Mouse (Mus musculus): ENCODE measurements around the gene Hist1h2bm. TPM values are rescaled to one million over a fixed set of nuclear protein-coding genes. Genes with fewer than 3 reads are reported as not detected.
"Not testable (repeated sequence)": the region's sequence is repeated elsewhere in the genome, so short reads cannot be mapped to it uniquely, and the experiment has no call there.

The Hist1h2bm gene
- polyA plus RNA-seq, 1 experiment = not detected

GRCm38 (mm10) chr13:21718381-21719080 lies 3.3 kb upstream of the Hist1h2bm start:
- no peak overlapping the region for H3K27ac ChIP-seq (replicated peaks; ENCODE audit: low read depth, low read length)

DNA sequence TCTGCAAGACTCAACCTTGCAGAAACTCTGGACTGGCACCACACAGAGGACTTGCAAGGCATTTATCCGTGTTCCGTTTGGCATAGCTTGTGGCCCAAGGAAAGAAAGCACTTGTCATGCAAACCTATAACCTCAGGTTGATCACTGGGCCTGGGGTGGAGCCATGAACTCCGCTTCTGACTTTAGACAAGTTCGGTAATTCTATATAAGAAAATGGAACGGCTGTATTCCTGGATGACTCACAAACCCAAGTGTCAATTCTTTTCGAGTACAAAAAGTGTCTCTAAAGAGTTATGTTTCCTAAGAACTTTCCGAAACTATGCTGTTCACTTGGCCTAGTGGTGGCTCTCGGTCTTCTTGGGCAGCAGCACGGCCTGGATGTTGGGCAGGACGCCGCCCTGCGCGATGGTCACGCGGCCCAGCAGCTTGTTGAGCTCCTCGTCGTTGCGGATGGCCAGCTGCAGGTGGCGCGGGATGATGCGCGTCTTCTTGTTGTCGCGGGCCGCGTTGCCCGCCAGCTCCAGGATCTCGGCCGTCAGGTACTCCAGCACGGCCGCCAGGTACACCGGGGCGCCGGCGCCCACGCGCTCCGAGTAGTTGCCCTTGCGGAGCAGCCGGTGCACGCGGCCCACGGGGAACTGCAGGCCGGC lies 612 bp upstream of the Hist1h2bm start:
- not testable (repeated sequence) for H3K4me1 ChIP-seq (ENCODE audit: control insufficient read depth, insufficient read depth, insufficient read length, low read length); H3K27ac ChIP-seq (replicated peaks; ENCODE audit: low read depth, low read length)
- H3K4me3 ChIP-seq (ENCODE audit: insufficient read depth, low read depth, low read length) = peak overlapping the region; percentile 53

More at GRCm38 (mm10) chr13:21718381-21719080, 3.3 kb upstream of the Hist1h2bm start:
- Histone ChIP-seq H3K4me1 (ENCODE audit: control insufficient read depth, insufficient read depth, insufficient read length, low read length) (peaks cover 7% of the 10 kb centered on the region; the same call in 1 of the 2 replicates), H3K4me3 (ENCODE audit: insufficient read depth, low read depth, low read length) (no peak overlapping the region)

DNA sequence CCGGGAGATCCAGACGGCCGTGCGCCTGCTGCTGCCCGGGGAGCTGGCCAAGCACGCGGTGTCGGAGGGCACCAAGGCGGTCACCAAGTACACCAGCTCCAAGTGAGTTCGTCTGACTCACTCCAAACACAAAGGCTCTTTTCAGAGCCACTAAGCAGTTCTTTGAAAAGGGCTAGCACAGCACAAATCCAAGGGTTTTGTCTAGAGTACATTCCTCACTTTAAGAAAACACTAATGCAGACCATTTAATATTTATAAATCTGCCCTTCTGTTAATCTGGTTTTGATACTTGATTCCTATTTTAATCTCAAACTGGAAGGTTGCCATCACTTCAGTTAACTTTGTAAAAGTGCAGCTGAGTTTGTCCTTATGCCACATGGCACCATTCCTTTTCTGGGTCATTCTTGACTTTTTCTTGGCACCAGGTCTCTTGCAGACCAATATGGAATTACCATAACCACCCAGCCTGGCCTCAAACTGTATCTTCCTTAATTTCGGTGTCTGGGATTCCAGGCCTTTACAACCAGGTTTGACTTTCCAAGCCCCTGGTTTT lies 605 bp downstream of the Hist1h2bm start:
- peak overlapping the region; percentile 55 for H3K4me3 ChIP-seq (ENCODE audit: insufficient read depth, low read depth, low read length)
- no peaks in the 10 kb centered on the region for H3K4me1 ChIP-seq (ENCODE audit: control insufficient read depth, insufficient read depth, insufficient read length, low read length)
- H3K27ac ChIP-seq (replicated peaks; ENCODE audit: low read depth, low read length) = no peak overlapping the region

GRCm38 (mm10) chr13:21722993-21723836 lies 1.4 kb downstream of the Hist1h2bm start:
- no peak overlapping the region for H3K4me3 ChIP-seq (ENCODE audit: insufficient read depth, low read depth, low read length)
- H3K4me1 ChIP-seq (ENCODE audit: control insufficient read depth, insufficient read depth, insufficient read length, low read length) = no peaks in the 10 kb centered on the region
- no peak overlapping the region for H3K27ac ChIP-seq (replicated peaks; ENCODE audit: low read depth, low read length)

DNA sequence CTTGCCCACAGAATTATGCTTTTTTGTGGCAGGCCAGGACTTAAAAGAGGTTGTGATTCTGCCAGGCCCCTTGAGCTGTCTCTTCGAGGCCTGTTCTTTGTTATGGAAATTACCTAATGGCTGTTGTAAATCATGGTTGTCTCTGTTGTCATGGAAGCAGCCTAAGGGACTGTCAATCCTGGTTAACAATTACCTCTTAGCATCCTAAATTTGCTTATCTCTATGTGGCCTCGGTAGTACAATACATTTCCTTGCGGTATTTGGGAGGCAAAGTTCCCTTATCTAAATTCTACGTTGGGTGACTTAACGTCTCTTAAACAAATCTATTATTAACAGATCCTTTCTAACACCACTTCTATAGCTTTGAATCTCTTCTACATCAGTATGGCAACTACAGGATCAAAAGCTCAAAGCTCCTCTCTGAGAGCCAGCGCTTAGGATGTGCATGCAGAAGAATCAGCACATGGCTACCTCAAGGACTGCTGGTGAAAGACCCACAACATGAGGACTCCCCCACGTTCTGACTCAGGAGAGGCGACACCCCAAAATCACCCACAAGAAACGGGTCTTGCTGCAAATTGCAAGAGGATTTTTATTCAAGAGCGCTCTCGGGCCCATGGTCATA lies 6.2 kb downstream of the Hist1h2bm start:
- no peak overlapping the region for H3K27ac ChIP-seq (replicated peaks; ENCODE audit: low read depth, low read length)
- no peak overlapping the region for H3K4me3 ChIP-seq (ENCODE audit: insufficient read depth, low read depth, low read length)
- no peaks in the 10 kb centered on the region for H3K4me1 ChIP-seq (ENCODE audit: control insufficient read depth, insufficient read depth, insufficient read length, low read length)

- H3K4me1 ChIP-seq (ENCODE audit: control insufficient read depth, insufficient read depth, insufficient read length, low read length) = no peaks in the 10 kb centered on the region
- H3K4me3 ChIP-seq (ENCODE audit: insufficient read depth, low read depth, low read length) = no peak overlapping the region
- H3K27ac ChIP-seq (replicated peaks; ENCODE audit: low read depth, low read length) = no peak overlapping the region
These were observed 7.7 kb downstream of the Hist1h2bm start for GRCm38 (mm10) chr13:21729544-21729943.

- Histone ChIP-seq H3K27ac (replicated peaks; ENCODE audit: low read depth, low read length) (no peak overlapping the region), H3K4me1 (ENCODE audit: control insufficient read depth, insufficient read depth, insufficient read length, low read length) (no peaks in the 10 kb centered on the region)
These were observed 11.6 kb downstream of the Hist1h2bm start for GRCm38 (mm10) chr13:21733466-21733865.

GRCm38 (mm10) chr13:21734010-21734905 lies 12.4 kb downstream of the Hist1h2bm start:
- Histone ChIP-seq H3K4me1 (ENCODE audit: control insufficient read depth, insufficient read depth, insufficient read length, low read length) (no peaks in the 10 kb centered on the region), H3K4me3 (ENCODE audit: insufficient read depth, low read depth, low read length) (peak overlapping the region; percentile 60), H3K27ac (replicated peaks; ENCODE audit: low read depth, low read length) (no peak overlapping the region)

More at GRCm38 (mm10) chr13:21733466-21733865, 11.6 kb downstream of the Hist1h2bm start:
- H3K4me3 ChIP-seq (ENCODE audit: insufficient read depth, low read depth, low read length) = no peak overlapping the region

DNA sequence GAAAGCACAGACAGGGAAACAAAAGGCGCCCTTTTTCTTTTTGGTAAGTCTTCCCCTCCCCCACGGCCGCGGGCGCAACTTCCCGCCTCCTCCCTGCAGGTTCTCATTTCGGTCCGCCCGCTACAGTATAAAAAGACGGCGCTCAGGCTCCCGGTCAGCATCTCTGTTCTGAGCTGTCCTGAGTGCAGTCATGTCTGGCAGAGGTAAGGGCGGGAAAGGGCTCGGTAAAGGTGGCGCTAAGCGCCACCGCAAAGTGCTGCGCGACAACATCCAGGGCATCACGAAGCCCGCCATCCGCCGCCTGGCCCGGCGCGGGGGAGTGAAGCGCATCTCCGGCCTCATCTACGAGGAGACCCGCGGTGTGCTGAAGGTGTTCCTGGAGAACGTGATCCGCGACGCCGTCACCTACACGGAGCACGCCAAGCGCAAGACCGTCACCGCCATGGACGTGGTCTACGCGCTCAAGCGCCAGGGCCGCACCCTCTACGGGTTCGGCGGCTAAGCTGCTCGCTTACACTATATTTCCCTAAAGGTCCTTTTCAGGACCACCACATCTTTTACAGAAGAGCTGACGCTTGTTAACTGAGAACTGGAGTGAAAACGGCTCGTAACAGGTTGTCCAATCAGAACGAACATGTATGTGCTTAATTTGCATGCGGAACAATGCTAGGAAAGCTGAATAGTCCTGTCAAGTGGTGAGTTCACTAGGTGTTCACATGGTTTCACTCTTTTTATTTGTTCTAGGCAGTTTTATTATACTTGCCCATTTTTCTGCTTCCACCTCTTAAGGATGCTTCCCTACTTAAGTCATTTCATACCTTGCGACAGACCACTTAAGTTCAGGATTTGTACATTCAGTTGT lies 13.3 kb downstream of the Hist1h2bm start, which contains the start of gene Hist1h4j:
Gene Hist1h4j, plus strand, starts transcription at position 159 of the 862 bp plus-strand sequence.
- H3K27ac ChIP-seq (replicated peaks; ENCODE audit: low read depth, low read length); H3K4me1 ChIP-seq (ENCODE audit: control insufficient read depth, insufficient read depth, insufficient read length, low read length): not testable (repeated sequence)
- peak within 1 kb of the TSS; percentile 60 for H3K4me3 ChIP-seq (ENCODE audit: insufficient read depth, low read depth, low read length)

- Histone ChIP-seq H3K4me1 (ENCODE audit: control insufficient read depth, insufficient read depth, insufficient read length, low read length) (peaks cover 2% of the 10 kb centered on the region; the same call in 1 of the 2 replicates), H3K27ac (replicated peaks; ENCODE audit: low read depth, low read length) (no peak overlapping the region), H3K4me3 (ENCODE audit: insufficient read depth, low read depth, low read length) (no peak overlapping the region)
These were observed 23.2 kb downstream of the Hist1h2bm start for GRCm38 (mm10) chr13:21745006-21745405.

DNA sequence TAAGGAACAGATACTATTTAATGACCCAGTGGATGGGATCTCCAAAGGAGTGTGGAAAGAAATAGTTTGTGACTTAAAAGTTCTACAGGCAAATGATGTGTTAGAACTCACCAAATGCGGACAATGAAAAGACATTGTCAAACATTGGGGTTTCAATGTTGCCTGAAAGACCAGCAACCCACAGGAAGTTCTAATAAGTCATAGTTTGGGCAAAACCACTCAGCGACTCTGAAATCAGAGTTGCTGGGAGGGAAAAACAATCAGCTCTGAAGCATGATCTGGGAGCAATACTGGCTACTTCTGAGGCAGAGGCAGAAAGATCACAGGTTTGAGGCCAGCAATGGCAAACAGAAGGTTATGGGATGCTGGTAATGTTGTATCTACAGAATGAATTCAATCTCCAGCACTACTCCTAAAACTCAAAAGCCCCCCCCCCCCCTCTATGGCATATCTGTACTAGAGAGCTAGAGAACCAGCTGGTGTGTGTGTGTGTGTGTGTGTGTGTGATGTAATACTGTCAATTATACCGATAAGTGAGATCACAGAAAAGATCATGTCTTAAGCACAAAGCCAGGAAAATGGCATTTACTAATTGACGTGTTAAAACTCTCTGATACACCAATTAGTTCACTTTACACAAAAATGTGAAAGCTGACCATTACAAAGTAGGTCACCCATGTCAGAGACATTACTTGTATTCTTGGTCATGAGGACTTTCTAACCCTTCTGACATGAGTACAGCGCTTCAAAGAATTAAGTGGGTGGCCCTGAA lies 27.7 kb downstream of the Hist1h2bm start:
- Histone ChIP-seq H3K27ac (replicated peaks; ENCODE audit: low read depth, low read length) (no peak overlapping the region), H3K4me3 (ENCODE audit: insufficient read depth, low read depth, low read length) (peak overlapping the region; percentile 52)

DNA sequence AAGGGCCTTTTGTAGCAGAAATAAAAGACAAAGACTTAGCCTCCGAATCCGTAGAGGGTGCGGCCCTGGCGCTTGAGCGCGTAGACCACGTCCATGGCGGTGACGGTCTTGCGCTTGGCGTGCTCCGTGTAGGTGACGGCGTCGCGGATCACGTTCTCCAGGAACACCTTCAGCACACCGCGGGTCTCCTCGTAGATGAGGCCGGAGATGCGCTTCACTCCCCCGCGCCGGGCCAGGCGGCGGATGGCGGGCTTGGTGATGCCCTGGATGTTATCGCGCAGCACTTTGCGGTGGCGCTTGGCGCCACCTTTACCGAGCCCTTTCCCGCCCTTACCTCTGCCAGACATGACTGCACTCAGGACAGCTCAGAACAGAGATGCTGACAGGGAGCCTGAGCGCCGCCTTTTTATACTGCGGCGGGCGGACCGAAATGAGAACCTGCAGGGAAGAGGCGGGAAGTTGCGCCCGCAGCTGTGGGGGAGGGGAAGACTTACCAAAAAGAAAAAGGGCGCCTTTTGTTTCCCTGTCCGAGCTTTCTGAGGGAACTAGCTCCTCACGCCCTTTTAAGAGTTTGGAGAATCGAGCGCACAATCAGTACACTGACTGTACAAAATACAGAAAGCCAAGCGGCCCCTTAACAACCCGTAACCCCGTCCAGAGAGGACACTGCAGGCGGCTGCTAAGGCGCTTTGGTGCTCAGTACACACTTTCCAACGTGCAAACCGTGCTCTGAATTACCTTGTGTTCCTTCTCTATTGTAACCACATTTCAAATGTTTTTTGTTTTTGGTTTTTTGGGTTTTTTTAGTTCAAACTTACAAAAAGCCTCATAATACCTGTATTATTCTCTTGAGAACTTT lies 28.5 kb downstream of the Hist1h2bm start, which contains the start of gene Hist1h4k:
Gene Hist1h4k, minus strand, starts transcription at position 347 of the 859 bp plus-strand sequence.
- H3K4me1 ChIP-seq (ENCODE audit: control insufficient read depth, insufficient read depth, insufficient read length, low read length); H3K27ac ChIP-seq (replicated peaks; ENCODE audit: low read depth, low read length): not testable (repeated sequence)
- peak within 1 kb of the TSS; percentile 52 for H3K4me3 ChIP-seq (ENCODE audit: insufficient read depth, low read depth, low read length)

More for the DNA sequence above, 27.7 kb downstream of the Hist1h2bm start:
- H3K4me1 ChIP-seq (ENCODE audit: control insufficient read depth, insufficient read depth, insufficient read length, low read length) = peaks cover 2% of the 10 kb centered on the region

Data from brown adipose tissue, adult 24 weeks (tissue).